Mouse (Mus musculus) layer of hippocampus, adult 2 months (tissue): ENCODE data around the gene Upp1. TPM values are rescaled to one million over a fixed set of nuclear protein-coding genes. Genes with fewer than 3 reads are reported as not detected.
"Not testable (repeated sequence)": the region's sequence is repeated elsewhere in the genome, so short reads cannot be mapped to it uniquely, and the experiment has no call there.

Source experiments
- DNase-seq, 2 experiments: peaks; one replicate each; pipeline ENCODE4 v3.0.0; 2022; ENCODE audit warnings: low spot score in 2 of 2
- H3K27ac ChIP-seq: fragments of 200-600 bp; 2 replicates; pipeline ENCODE4 v1.8.1; 2022
- H3K4me3 ChIP-seq: fragments of 200-600 bp; 2 replicates; pipeline ENCODE4 v1.8.1; 2022; ENCODE audit warnings: mild to moderate bottlenecking
- CTCF ChIP-seq: fragments of 200-600 bp; conservative IDR thresholded peaks from 2 replicates; pipeline ENCODE4 v1.8.1; 2022; ENCODE audit warnings: antibody characterized with exemption, mild to moderate bottlenecking, moderate library complexity
- total RNA-seq, 2 experiments: library from RNA; stranded (reverse); gene quantifications; 2 replicates each; pipeline ENCODE4 v1.2.3; 2021

Gene Upp1
- total RNA-seq, 2 experiments from 2014 or later, result 4.7 to 5.4 TPM

- H3K4me3 ChIP-seq, result no peak overlapping the region
- no peak overlapping the region; the same call in 1 of the 2 replicates for H3K27ac ChIP-seq
- TF ChIP-seq CTCF, result no peak
- DNase-seq, result peak; percentile 46 to 74
Observed at GRCm38 (mm10) chr11:9128110-9128509, 10.2 kb downstream of the Upp1 start.

GRCm38 (mm10) chr11:9129528-9129927, 11.6 kb downstream of the Upp1 start:
- Histone ChIP-seq H3K27ac (no peak overlapping the region), H3K4me3 (no peak overlapping the region)
- DNase-seq, result no peak
- TF ChIP-seq CTCF, result no peak

- TF ChIP-seq CTCF, result no peak
Observed at GRCm38 (mm10) chr11:9131688-9132087, 13.8 kb downstream of the Upp1 start.

GRCm38 (mm10) chr11:9135589-9136246, 17.8 kb downstream of the Upp1 start:
- Histone ChIP-seq H3K27ac (no peak overlapping the region), H3K4me3 (no peak overlapping the region)
- no peak for DNase-seq
- peak; percentile 66 for TF ChIP-seq CTCF

More at GRCm38 (mm10) chr11:9131688-9132087, 13.8 kb downstream of the Upp1 start:
- no peak for DNase-seq
- H3K27ac ChIP-seq, result no peak overlapping the region
- H3K4me3 ChIP-seq, result no peak overlapping the region

GRCm38 (mm10) chr11:9136471-9136870, 18.6 kb downstream of the Upp1 start:
- no peak overlapping the region for H3K4me3 ChIP-seq
- peak; percentile 72 to 93 for DNase-seq
- no peak overlapping the region for H3K27ac ChIP-seq
- peak; percentile 98 for TF ChIP-seq CTCF

GRCm38 (mm10) chr11:9145113-9145512, 27.2 kb downstream of the Upp1 start:
- no peak overlapping the region for H3K27ac ChIP-seq
- H3K4me3 ChIP-seq, result no peak overlapping the region
- no peak for TF ChIP-seq CTCF
- DNase-seq, result no peak

GRCm38 (mm10) chr11:9146115-9146514, 28.2 kb downstream of the Upp1 start:
- no peak for DNase-seq
- TF ChIP-seq CTCF, result no peak
- Histone ChIP-seq H3K4me3 (no peak overlapping the region), H3K27ac (no peak overlapping the region)

GRCm38 (mm10) chr11:9146683-9147082, 28.8 kb downstream of the Upp1 start:
- Histone ChIP-seq H3K4me3 (no peak overlapping the region), H3K27ac (no peak overlapping the region)
- TF ChIP-seq CTCF, result no peak
- no peak for DNase-seq

- Histone ChIP-seq H3K4me3 (no peak overlapping the region), H3K27ac (no peak overlapping the region)
- TF ChIP-seq CTCF, result no peak
- no peak for DNase-seq
Observed at GRCm38 (mm10) chr11:9148206-9148605, 30.3 kb downstream of the Upp1 start.

- not testable (repeated sequence) for DNase-seq, H3K27ac ChIP-seq, H3K4me3 ChIP-seq
Observed at GRCm38 (mm10) chr11:9150403-9150802, 32.5 kb downstream of the Upp1 start.

- TF ChIP-seq CTCF, result no peak
- Histone ChIP-seq H3K4me3 (no peak overlapping the region), H3K27ac (no peak overlapping the region)
- no peak for DNase-seq
Observed at GRCm38 (mm10) chr11:9159953-9160352, 42.0 kb downstream of the Upp1 start.

GRCm38 (mm10) chr11:9167331-9167730, 49.4 kb downstream of the Upp1 start:
- H3K27ac ChIP-seq, result no peak overlapping the region
- no peak for TF ChIP-seq CTCF
- DNase-seq, result no peak
- no peak overlapping the region for H3K4me3 ChIP-seq

GRCm38 (mm10) chr11:9181477-9181876, 63.6 kb downstream of the Upp1 start:
- TF ChIP-seq CTCF, result no peak
- DNase-seq, result no peak
- Histone ChIP-seq H3K4me3 (no peak overlapping the region), H3K27ac (no peak overlapping the region)

Other genes with a start within 250 kb of the Upp1 start
- gene Pkd1l1, start 144.8 kb upstream of the Upp1 start, total RNA-seq, result under 1 TPM in 1 of 2 experiments, not detected in 1; 0.05 TPM
- gene Hus1, start 106.9 kb upstream of the Upp1 start, total RNA-seq, result 10 to 100 TPM; 14.1 to 15.3 TPM
- gene Gm11992, start 69.5 kb upstream of the Upp1 start, total RNA-seq, result 1 to 10 TPM; 1.3 to 1.6 TPM
- under 1 TPM; 0.41 to 0.98 TPM for gene Sun3, start 69.1 kb upstream of the Upp1 start, total RNA-seq
- gene Abca13, start 73.8 kb downstream of the Upp1 start, total RNA-seq, result under 1 TPM; 0.02 to 0.03 TPM